Mouse (Mus musculus) spleen, adult 18-20 months (tissue): Measurements from ENCODE around the gene Uqcr11.

Experiments
- DNase-seq, 2 experiments: peaks; one replicate each; pipeline ENCODE4 v3.0.0; 2022; ENCODE audit warnings: mixed read lengths in 2 of 2

Uqcr11 gene

DNA sequence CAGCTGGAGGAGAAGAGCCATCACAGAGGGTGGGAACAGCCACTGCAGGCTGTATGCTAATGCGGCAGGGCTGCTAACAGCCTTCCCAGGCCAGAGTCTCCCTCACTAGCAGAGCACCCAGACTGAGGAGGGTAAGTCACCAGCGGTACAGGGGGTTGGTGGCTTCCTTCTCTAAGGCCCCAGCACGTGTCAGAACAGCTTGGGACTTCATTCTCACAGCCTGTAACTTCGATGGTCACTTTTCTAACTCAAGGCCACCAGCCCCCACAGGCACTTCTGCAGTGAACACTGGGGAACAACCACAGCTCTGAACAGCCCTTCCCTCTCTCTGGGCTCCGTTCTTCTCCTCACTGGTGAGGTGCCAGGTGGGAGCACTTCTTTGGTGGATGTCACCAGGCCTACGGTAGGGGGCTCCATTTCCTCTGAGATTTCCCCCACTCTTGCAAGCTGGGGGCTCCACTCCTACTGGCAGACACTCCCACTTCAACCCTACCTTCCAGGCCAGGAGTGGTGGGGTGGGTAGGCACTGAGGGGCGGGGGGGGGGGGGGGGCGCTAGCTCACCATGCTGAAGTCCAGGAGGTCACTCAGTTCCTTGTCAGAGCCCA lies 23.8 kb upstream of the Uqcr11 start:
- no peak for DNase-seq

GRCm38 (mm10) chr10:80429800-80430199 lies 23.2 kb upstream of the Uqcr11 start:
- DNase-seq = peak; percentile 49 to 64

DNA sequence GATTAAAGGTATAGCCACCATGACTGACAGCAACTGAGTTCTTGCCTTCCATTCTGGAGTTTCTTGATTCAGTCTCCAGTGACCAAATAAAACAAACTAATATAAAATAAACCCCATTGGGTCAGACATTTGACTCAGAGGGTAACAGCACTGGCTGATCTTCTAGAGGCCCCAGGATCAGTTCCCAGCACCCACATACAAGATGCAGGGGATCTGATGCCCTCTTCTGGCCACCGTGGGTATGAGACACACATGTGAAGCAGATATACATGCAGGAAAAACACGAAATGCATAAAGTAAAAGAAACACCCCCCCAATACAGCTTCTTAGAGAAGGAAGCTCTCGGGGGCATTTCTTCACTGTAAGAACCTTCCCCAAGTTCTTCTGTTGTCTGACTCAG lies 18.4 kb upstream of the Uqcr11 start:
- no peak for DNase-seq

DNA sequence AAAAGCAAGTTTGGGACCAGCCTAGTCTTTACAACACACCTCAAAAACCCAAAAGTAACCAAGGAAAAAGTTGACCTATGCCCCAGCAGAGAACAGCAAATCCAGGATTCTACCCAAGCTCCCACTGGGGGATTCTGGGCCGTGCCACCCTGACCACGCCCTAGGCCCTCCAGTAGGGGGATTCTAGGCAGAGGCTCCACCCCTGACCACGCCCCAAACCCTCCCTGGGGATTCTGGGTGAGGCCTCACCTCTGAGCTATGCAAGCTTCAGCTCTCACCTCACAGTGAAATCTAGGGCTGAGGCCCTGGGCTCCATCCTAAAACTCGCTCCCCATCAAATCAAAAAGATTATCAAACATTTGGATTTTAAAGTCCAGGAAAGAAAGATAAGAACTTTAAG lies 16.9 kb upstream of the Uqcr11 start:
- DNase-seq = peak; percentile 53 to 60

GRCm38 (mm10) chr10:80421651-80422472 lies 15.2 kb upstream of the Uqcr11 start:
- no peak for DNase-seq

DNA sequence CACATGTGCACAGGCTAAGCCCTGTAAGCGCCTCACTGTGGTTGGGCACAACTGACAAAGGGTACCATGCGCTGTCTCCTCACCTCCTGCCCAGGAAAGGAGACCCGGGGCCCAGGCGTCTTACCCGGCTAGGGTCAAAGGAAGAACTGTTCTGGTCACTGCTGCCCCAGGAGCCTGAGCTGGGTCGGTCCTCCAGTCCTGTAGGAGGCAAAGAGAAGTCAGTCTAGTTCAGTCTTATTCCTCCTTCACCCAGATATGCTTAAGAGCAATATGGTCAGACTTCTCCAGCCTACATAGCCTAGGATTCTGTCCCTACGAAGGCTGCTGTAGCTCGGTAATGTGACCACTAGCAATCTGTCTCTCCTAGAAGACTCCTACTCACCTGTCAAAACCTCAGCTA lies 14.6 kb upstream of the Uqcr11 start:
- no peak for DNase-seq

DNA sequence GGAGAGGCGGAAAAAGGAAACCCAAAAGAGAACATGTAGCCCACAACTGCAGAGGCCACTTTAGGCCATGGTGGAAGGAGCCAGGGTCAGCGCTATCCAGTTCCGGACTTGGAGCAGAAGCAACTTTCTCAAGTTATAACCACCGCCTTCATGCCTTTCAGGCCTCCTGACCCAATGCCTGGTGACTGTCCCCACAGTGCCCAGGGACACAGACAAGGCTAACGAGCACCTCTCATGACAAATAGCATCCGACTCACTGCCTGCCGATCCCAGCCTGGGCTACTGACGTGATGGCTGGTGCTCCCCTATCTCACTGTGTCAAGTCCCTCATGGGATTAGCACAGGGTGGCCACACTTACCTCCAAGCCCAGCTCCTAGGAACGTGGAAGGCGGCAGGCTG lies 14.1 kb upstream of the Uqcr11 start:
- DNase-seq = no peak

GRCm38 (mm10) chr10:80419419-80419818 lies 12.8 kb upstream of the Uqcr11 start:
- no peak for DNase-seq

GRCm38 (mm10) chr10:80418311-80418710 lies 11.7 kb upstream of the Uqcr11 start:
- no peak for DNase-seq

- DNase-seq = no peak
These were observed 11.2 kb upstream of the Uqcr11 start for GRCm38 (mm10) chr10:80417841-80418240.

DNA sequence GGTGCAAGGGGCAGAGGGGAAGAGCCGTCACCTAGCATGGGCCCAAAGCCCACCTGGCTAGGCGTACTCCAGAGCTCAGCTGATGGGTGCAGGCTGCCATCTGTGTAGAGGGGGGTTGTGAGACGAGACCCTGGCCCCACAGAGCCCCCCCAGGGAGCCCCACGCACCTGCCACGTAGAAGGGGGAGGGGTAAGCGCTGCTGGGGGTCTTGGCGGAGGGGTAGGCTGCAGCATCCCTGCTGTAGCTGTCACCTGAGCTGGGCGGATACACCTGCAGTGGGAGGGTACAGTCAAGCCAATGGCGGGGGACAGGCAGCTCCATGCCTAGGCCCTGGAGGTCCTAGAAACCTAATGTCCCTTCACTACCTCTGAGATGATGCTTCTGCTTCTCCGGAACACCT lies 10.7 kb upstream of the Uqcr11 start:
- no peak for DNase-seq

- no peak for DNase-seq
These were observed 8.9 kb upstream of the Uqcr11 start for GRCm38 (mm10) chr10:80415566-80415965.

DNA sequence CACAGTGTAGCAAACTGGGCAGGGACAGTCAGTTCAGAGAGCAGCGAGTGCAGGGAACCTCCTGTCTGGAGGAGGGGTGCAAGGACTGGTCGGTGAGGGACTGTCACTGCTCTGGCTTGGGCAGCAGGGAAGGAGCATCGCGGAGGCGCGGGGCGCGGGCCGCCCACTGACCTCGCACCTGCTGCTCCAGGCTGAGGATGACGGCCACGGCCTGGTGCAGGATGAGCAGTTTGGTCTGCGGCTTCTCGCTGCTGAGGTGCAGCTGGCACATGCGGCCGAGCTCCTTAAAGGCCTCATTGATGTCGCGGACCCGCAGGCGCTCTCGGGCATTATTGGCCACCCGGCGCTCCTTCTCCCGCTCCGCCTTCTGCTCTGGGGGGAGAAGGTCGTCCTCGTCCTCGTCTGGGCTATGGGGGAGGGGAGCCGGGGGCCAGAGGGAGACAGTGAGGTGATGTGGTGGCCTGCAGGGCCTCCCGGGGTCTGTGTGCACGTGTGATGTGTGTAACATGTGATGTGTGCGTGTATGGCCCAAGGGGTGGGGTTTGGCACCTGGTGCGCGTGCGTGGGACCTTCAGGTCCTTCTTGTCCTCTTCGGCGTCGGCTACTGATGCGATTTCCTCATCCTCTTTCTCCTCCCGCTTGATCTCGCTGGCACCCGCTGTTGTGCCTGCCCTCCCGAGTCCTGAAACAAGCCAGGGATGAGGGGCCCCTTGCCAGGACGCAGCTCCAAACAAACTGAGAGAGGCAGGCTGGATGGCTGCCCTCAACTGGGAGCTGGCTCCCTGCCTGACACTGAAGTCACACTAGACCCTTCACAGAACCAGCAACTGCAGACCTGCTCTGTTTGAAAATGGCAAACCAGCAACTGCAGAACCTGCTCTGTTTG lies 6.3 kb upstream of the Uqcr11 start:
- no peak for DNase-seq

DNA sequence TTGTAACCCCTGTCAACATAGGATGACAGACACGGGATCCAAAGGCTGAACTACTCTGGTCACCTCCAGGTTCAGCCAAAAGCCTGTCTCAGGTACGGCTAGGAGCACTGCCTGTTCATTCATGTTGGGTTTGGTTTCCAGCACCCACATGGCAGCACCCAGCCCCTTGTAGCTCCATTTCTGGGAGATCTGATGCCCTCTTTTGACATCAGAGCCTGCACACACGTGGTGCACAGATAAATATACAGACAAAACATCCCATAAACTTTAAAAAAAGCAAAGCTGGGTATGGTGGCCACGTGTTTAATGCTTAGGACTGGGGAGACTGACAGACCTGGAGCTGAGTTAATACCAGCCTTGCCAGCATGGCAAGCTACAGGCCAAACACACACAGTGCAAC lies 1.3 kb upstream of the Uqcr11 start:
- no peak for DNase-seq

GRCm38 (mm10) chr10:80405481-80406173 lies 1.0 kb downstream of the Uqcr11 start:
- no peak for DNase-seq

GRCm38 (mm10) chr10:80403044-80403692 lies 3.5 kb downstream of the Uqcr11 start:
- DNase-seq = peak in 1 of 2 experiments; percentile 37

GRCm38 (mm10) chr10:80400704-80401161 lies 5.9 kb downstream of the Uqcr11 start:
- no peak for DNase-seq

DNA sequence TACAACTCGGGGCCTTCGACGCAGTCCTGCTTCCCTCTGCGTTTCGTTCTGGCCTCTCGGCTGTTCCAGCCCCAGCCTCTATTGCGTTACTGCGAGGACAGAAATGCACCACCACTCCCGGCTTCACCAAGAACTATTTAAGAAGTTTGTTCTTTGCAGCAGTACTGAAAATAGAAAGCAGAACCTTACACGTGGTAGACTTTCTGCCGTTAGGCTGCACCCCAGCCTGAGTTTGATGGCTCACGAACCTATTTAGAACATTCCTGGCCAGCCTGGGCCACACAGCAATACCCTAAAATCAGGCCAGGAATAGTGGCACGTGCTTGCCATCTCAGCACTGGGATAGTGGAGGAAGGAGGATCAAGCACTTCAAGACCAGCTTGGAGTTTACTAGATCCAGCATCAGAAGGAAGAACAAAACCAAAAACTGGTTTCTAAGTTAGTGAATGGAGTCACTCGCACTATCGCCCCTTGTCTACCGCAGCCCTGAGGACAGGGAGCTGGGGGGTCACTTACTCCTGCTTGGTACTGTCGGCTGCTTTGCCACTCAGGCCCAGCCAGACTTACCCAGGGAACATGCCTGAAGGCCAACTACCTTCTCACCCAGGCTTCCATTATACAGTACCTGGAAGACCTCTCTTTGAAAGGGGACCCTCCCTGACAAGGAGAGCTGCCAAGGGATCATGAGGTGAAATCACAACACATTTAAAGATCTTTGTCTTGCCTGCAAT lies 6.5 kb downstream of the Uqcr11 start:
- DNase-seq = no peak

- peak; percentile 98 to 100 for DNase-seq
These were observed 7.2 kb downstream of the Uqcr11 start, which contains the start of gene Mbd3 for GRCm38 (mm10) chr10:80399191-80399972. Gene Mbd3 (minus strand): TSS chr10:80399550.

DNA sequence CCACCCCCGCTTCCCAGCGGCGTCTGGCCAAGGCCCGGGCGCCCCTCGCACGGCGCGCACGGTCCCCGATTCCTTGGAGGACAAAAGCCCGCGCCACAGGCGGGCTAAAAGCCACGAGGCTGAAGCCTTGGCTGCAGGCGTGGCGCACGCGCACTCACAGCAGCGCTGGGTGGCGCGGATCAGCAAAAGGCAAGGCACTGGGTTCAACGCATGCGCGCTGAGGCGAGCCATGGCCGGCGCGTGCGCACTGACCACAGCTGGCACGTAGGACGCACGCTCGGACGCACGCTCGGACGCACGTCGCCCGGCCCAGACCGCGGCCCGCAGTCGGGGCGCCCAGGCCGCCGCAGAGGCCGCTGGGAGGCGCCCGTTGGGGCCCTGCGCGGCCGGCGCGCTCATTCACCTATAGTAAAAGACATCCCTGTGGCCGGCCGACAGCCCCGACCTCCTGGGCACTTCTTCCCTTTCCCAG lies 7.9 kb downstream of the Uqcr11 start:
- peak; percentile 96 to 97 for DNase-seq
